Mouse (Mus musculus): ENCODE data around the gene Ptprz1.

DNA sequence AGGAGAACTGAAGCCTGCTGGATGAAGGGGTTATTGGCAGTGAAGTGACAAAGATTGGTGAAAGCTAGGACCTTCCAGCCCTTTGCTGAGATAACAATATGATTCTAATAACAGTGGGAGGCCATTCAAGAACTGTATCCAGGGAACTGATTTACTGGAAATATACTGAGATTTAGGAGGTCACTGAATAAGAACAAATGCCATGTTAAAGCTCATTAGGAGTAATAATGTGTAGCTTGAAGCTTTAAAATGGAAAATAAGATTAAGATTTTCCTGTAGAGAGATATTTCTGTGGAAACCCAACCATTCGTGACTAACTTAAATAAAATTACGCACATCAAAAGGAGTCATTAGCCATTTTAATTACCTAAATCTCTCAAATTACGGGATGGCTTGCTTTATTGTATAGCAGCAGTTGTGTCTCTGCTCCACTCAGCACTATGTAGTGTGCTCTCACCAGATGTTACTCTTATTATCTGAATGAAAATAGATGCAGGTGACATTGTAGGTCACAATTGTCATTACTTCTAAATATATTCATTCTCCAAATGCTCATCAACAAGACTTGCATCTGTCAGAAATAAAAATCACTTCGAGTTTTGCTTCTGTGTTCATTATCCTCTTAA, 139.8 kb downstream of the Ptprz1 start:
- no peak for TF ChIP-seq CTCF (IDR thresholded peaks at IDR 0.05; ENCODE audit: borderline replicate concordance, control insufficient read depth, extremely low read depth, insufficient read depth, low read length, poor library complexity)
- TF ChIP-seq POLR2A (IDR thresholded peaks at IDR 0.05; ENCODE audit: control insufficient read depth, extremely low read depth, insufficient read depth, low read length, poor library complexity): no peak
